In the genomic region with DNA sequence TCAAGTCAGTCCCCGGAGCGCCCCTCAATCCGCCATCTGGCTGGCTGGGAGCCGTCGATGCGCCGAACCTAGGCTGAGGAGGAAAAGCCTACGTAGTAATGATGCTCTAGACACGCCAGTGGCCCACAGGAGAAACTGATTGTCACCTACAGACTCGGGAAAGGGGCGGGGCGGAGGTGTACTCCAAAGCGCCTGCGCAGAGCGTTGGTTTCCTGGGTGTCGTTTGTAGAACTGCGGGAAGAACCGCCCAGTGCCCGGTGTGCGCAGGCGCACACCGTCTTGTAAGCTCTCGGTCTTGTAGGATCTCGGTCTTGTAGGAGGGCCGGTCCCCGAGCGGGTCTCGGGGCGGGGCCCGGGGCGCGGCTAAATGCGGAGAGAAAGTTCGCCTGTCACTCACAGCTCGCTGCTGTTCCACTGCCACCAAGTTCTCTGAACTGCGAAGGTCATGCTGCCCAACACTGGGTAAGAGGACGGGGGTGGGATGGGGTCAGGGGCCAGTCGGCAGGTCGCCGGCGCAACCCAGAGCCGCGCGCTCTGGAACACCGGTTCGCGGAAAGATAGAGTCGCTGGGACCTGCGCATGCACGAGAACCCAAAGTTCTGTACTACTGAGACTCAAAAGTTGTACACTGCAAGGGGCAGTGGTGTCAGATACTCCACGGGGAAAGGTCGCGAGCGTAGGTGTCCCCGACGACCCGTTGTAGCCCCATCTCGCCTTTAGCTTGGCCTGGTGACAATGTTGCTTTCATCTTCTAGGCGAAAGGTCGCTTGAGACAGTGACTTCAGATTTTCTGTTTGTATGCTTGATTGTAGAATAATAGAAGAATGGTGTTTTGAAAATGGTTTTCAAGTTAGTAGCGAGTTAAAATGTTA, we compare ENCODE assay signal across 8 mouse cellular contexts. TPM values are rescaled to one million over a fixed set of nuclear protein-coding genes. Genes with fewer than 3 reads are reported as not detected.
DNase-seq lines count a peak whose midpoint lies in the region; ATAC-seq and TF ChIP-seq lines count a peak whose summit lies in the region.

A gene (plus strand): TSS at position 250 of the 872 bp plus-strand sequence.

- H3K4me2 ChIP-seq in heart, embryonic 12.5 days: peak within 1 kb of the TSS; percentile 70
- peak within 1 kb of the TSS; percentile 83 for H3K4me2 ChIP-seq in kidney, postnatal 0 days (ENCODE audit: low read length)
- H3K4me2 ChIP-seq in liver, embryonic 11.5 days: peak within 1 kb of the TSS; percentile 93
- peak within 1 kb of the TSS; percentile 92 for H3K4me2 ChIP-seq in stomach, embryonic 14.5 days (replicated peaks; ENCODE audit: low read depth, low read length)

- H3K4me1 ChIP-seq in heart, embryonic 12.5 days (replicated peaks): peaks cover 13% of the 10 kb centered on the region
- H3K4me1 ChIP-seq in kidney, postnatal 0 days (replicated peaks; ENCODE audit: insufficient read depth, low read length): peaks cover 6% of the 10 kb centered on the region; the same call in 1 of the 2 replicates
- peaks cover 9% of the 10 kb centered on the region for H3K4me1 ChIP-seq in liver, embryonic 11.5 days (replicated peaks; ENCODE audit: control insufficient read depth, insufficient read depth, low read length)
- H3K4me1 ChIP-seq in stomach, embryonic 14.5 days (ENCODE audit: control insufficient read depth, insufficient read depth, low read length): peaks cover 3% of the 10 kb centered on the region; the same call in 1 of the 2 replicates

- H3K4me3 ChIP-seq in heart, embryonic 12.5 days: peak within 1 kb of the TSS; percentile 78
- peak within 1 kb of the TSS; percentile 66 for H3K4me3 ChIP-seq in kidney, postnatal 0 days (replicated peaks; ENCODE audit: low read depth, low read length)
- peak within 1 kb of the TSS; percentile 65 for H3K4me3 ChIP-seq in liver, embryonic 11.5 days (ENCODE audit: low read depth, low read length)
- H3K4me3 ChIP-seq in stomach, embryonic 14.5 days (ENCODE audit: low read depth, low read length): peak within 1 kb of the TSS; percentile 72

- peak; percentile 100 for DNase-seq in CD4-positive helper T cell, adult 2 months (ENCODE audit: low read depth, low spot score)
- peak; percentile 96 for DNase-seq in brain, embryonic 18.5 days (ENCODE audit: low read depth, low spot score)
- DNase-seq in kidney, postnatal 0 days (ENCODE audit: low spot score): peak; percentile 99
- peak; percentile 96 for DNase-seq in liver, embryonic 11.5 days (ENCODE audit: low spot score)
- DNase-seq in naive thymus-derived CD4-positive, alpha-beta T cell, adult 2 months (ENCODE audit: low read depth): peak; percentile 100

- WGBS in heart, embryonic 12.5 days: under 1% methylated on average over 61 of the region's 61 CpGs
- WGBS in kidney, postnatal 0 days: under 1% methylated on average over 61 of the region's 61 CpGs
- under 1% methylated on average over 61 of the region's 61 CpGs for WGBS in liver, embryonic 11.5 days
- under 1% methylated on average over 61 of the region's 61 CpGs for WGBS in stomach, embryonic 14.5 days

- H3K27me3 ChIP-seq in heart, embryonic 12.5 days (replicated peaks): no peaks in the 10 kb centered on the region
- H3K27me3 ChIP-seq in kidney, postnatal 0 days (ENCODE audit: insufficient read depth, low read length): no peaks in the 10 kb centered on the region
- H3K27me3 ChIP-seq in liver, embryonic 11.5 days (replicated peaks; ENCODE audit: control insufficient read depth, insufficient read depth, low read length): no peaks in the 10 kb centered on the region
- no peaks in the 10 kb centered on the region for H3K27me3 ChIP-seq in stomach, embryonic 14.5 days (ENCODE audit: control insufficient read depth, insufficient read depth, low read length)

- ATAC-seq in erythroid progenitor cell, adult 5-6 weeks (replicated peaks; ENCODE audit: low FRiP score, poor library complexity, severe bottlenecking): peak; percentile 97
- peak; percentile 97 for ATAC-seq in heart, embryonic 12.5 days (ENCODE audit: insufficient number of reproducible peaks, low FRiP score)
- ATAC-seq in kidney, postnatal 0 days (replicated peaks; ENCODE audit: low FRiP score, low read depth): peak; percentile 97
- peak; percentile 96 for ATAC-seq in liver, embryonic 11.5 days (replicated peaks; ENCODE audit: low FRiP score)
- ATAC-seq in stomach, embryonic 14.5 days (ENCODE audit: insufficient number of reproducible peaks, insufficient read depth, low FRiP score, low read depth): peak; percentile 98

- peak within 1 kb of the TSS; percentile 76 for H3K9ac ChIP-seq in heart, embryonic 12.5 days
- H3K9ac ChIP-seq in kidney, postnatal 0 days (ENCODE audit: low read depth, low read length): peak within 1 kb of the TSS; percentile 76
- H3K9ac ChIP-seq in liver, embryonic 11.5 days (ENCODE audit: low read depth, low read length): peak within 1 kb of the TSS; percentile 76
- H3K9ac ChIP-seq in stomach, embryonic 14.5 days (replicated peaks; ENCODE audit: low read depth, low read length): peak within 1 kb of the TSS; percentile 54

- TF ChIP-seq CTCF in kidney, postnatal 0 days (IDR thresholded peaks at IDR 0.05; ENCODE audit: low read depth): no peak

- peak within 1 kb of the TSS; percentile 89 for H3K27ac ChIP-seq in heart, embryonic 12.5 days (ENCODE audit: poor library complexity, severe bottlenecking)
- peak within 1 kb of the TSS; percentile 90 for H3K27ac ChIP-seq in kidney, postnatal 0 days
- H3K27ac ChIP-seq in liver, embryonic 11.5 days (ENCODE audit: low read depth, low read length): peak within 1 kb of the TSS; percentile 59
- H3K27ac ChIP-seq in stomach, embryonic 14.5 days (ENCODE audit: low read length): peak within 1 kb of the TSS; percentile 83

- H3K9me3 ChIP-seq in heart, embryonic 12.5 days (replicated peaks): no peaks in the 10 kb centered on the region
- no peaks in the 10 kb centered on the region for H3K9me3 ChIP-seq in kidney, postnatal 0 days (replicated peaks; ENCODE audit: low read length)
- H3K9me3 ChIP-seq in liver, embryonic 11.5 days (ENCODE audit: control insufficient read depth, low read length): no peaks in the 10 kb centered on the region
- H3K9me3 ChIP-seq in stomach, embryonic 14.5 days (ENCODE audit: control insufficient read depth, low read depth, low read length): no peaks in the 10 kb centered on the region

- no peaks in the 10 kb centered on the region for H3K36me3 ChIP-seq in heart, embryonic 12.5 days
- H3K36me3 ChIP-seq in kidney, postnatal 0 days (ENCODE audit: insufficient read depth, low read length): no peaks in the 10 kb centered on the region
- no peaks in the 10 kb centered on the region for H3K36me3 ChIP-seq in liver, embryonic 11.5 days (ENCODE audit: control insufficient read depth, insufficient read depth, low read length)
- no peaks in the 10 kb centered on the region for H3K36me3 ChIP-seq in stomach, embryonic 14.5 days (ENCODE audit: control insufficient read depth, insufficient read depth, low read length)

RNA-seq across cellular contexts. Expression of the gene that starts here (rescaled TPM):
- 13.8 and 19.1 TPM in 2 replicates for total RNA-seq in erythroid progenitor cell, adult 5-6 weeks (2015; ENCODE audit: low replicate concordance)
- 11.8 and 20.7 TPM in 2 replicates for total RNA-seq in erythroid progenitor cell, adult 5-6 weeks (2017; ENCODE audit: low replicate concordance)
- polyA plus RNA-seq in heart, embryonic 12.5 days (2016; fragmentation: Nextera tagmentation; extraction: Ambion mirVana): 37.7 and 40.1 TPM in 2 replicates
- polyA plus RNA-seq in kidney, postnatal 0 days (2015; fragmentation: Nextera tagmentation; extraction: Ambion mirVana): 40.4 and 46.6 TPM in 2 replicates
- polyA plus RNA-seq in liver, embryonic 11.5 days (2014; fragmentation: Nextera tagmentation; extraction: Ambion mirVana): 22.4 and 25.8 TPM in 2 replicates
- polyA plus RNA-seq in stomach, embryonic 14.5 days (2014; fragmentation: Nextera tagmentation; extraction: Ambion mirVana): 25.0 and 27.8 TPM in 2 replicates

Comparison
In these comparisons a context has a peak if more than half of its experiments do, and no peak if none do; other contexts are left out.
1. Peak in every context shown above with its lines: DNase-seq, ATAC-seq, H3K4me3 ChIP-seq and H3K27ac ChIP-seq.